Mouse (Mus musculus) B cell, adult 2 months (primary cell): ENCODE measurements around the gene Cpne2.
A peak's percentile ranks its signal among the peaks of the same experiment; 100 is the strongest.

Experiments used
- DNase-seq, 2 experiments: peaks; one replicate each; pipeline ENCODE4 v3.0.0; 2022

Gene Cpne2

DNA sequence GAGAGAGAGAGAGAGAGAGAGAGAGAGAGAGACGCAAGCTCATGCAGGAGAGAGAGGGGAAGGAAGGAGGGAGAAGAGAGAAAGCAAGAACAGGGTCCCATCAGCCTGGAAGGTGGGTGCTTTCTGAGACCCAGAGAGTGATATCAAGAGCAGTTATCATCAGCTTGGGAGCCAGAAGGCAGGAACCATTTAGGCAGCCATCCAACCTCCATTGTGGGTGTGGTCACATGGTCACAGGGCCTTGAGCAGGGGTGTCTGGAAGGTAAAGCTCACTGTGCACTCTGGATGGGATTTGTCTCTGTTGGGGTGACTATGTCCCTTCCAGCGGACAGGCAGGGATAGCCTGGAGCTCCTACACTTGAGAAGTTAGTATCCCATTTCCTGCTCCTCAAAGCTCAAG lies 7.2 kb downstream of the Cpne2 start:
- no peak for DNase-seq

DNA sequence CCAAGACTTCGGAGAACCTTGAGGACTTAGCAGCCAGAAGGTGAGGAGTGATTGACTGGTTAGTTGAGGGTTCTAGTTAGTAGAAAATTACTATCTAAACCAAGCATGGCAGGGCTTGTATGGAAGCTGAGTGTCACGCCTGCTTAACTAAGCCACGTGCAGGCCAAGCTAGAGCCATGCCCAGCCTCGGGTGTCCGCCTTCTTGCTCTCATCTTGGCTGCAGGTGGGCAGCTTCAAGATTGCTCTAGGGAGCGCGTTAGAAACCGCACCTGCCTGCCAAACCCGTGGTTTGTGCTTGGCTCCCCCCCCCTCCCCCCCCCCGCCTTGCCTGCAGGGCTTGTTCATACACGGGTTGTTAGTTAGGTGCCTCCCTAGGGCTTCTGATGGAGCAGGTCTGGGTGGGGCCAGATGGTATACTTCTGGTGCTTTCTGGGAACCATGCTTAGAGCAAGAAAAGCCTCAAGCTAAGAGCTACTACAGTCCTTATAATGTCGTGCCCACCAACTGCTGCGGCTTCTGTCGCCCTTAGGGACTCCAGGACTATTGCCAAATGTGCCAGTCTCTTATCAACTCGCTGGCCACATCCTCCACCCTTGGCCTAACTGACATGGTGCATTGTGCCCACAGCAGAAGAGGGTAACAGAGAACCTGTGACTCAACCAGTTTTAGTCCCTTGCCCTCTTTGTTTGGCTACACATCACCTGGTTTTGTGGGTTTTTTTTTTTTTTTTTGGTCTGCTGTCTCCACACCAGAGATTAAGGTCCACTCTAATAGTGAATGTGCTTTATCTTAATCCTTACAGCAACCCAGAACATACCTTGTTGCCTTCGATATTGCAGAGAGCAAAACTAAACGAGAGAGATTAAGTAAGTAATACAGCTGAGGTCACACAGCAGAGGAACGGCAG lies 8.4 kb downstream of the Cpne2 start:
- peak; percentile 12 to 21 for DNase-seq

DNA sequence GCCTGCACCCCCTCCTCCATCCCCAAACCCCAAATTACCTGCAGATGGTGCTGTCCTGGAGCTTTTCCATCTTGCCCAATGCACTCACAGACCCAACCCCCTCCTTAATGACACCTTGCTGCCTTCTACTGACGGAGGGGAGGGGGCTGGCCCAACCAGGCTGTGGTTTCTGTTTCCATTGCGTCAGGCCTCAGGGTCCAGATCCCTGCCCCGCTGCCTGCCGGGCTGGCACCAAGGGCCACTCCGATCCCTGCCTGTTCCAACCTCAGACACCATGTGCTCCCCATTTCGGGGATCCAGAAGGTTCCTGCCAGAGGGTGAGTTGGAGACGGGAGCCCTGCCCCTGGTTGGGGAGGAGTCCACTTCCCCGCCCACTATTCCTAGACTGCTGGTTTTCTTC lies 11.2 kb downstream of the Cpne2 start:
- DNase-seq = no peak

DNA sequence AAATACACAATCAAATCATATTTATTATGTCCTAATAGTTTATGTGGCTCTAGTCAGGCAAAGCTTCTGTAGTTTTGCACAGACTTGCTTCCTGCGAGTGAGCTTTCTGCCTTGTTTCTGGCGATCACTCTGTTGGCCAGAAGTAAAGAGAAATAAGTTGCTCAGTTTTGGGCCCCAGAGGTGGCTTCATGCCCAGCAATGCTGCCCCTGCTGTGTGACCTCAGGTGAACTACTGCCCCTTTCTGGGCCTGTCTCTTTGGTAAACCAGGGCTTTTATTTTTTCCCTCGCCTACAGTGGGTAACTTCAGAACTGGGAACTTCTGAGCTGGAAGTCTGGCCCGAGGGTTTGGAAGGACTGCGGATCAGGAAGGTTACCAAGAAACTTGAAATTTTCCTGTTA lies 16.3 kb downstream of the Cpne2 start:
- no peak for DNase-seq

DNA sequence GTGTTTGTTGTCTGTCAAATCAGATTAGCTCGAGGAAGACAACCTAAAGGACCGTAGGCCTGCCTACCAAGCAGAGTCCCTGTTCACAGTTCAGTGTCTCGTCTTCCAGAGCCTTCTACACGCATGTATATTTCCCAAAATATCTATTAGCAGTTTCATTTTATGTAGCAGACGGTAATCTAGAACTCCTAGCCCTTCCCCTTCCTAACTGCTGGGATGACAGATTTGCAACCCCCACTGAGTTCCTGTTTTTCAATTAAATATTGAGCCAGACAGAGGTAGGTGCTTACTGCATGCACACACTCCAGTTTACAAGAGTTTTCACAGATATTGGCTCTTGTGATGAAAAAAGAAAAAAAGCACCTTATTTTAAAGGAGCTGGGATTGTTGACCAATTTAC lies 16.7 kb downstream of the Cpne2 start:
- no peak for DNase-seq

DNA sequence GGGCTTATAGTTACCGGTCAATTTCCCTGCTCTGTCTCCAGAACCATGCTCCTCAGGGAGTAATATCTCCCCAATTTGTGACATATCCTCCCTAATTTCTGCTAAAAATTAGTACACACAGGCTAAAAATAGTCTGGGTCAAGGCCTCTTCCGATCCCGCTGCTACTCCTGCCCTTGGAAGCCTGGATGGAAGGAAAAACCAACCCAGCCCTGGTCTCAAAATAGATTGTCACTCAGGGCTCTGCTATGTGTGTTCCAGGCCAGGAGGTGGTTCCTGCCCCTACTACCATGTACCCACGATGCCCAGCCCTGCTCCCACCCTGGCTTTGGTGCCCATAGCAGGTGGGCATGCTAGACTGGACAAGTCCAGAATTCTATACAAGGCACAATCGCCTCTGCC lies 17.2 kb downstream of the Cpne2 start:
- DNase-seq = no peak

DNA sequence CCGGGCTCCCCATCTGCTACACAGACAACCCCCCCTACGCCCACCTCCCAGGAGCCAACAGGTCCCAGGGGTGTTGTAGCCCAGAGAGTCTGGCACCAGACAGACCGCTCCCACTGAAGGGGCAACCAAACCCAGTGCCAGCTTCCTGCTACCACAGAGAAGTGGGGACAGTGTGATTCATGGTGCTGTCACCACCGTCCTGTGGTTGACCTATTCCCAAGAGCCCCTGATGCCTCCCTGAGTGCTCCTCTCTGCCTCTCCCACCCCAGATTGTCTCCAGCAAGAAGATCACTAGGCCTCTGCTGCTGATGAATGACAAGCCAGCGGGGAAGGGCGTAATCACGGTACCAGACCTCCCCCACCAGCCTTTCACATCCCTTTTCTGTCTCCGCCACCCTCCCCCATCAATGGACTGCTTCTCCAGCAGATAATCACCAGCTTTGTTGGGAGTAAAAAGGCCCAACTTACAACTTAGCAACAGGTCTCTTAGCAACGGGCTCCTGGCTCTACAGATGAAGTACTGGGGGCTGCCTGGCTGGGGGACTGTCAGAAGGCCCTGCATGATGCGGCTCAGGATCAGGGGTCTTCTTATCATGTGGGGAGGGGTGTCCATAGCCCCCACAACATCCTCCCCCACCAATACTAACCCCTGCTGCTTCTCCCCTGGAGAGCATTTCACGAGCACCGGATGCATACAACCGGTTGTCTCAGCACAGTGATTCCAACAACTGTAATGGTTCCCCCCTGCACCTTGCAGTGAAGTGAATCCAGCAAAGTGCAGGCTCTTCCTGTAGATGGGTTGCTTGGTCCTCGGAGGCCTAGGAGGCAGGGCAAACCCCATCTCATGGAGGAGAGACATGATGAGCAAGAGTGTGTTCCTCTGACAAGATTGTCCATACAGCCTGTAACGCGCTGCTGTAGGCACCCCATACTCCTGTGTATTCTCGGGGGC lies 19.0 kb downstream of the Cpne2 start:
- peak; percentile 56 to 62 for DNase-seq

DNA sequence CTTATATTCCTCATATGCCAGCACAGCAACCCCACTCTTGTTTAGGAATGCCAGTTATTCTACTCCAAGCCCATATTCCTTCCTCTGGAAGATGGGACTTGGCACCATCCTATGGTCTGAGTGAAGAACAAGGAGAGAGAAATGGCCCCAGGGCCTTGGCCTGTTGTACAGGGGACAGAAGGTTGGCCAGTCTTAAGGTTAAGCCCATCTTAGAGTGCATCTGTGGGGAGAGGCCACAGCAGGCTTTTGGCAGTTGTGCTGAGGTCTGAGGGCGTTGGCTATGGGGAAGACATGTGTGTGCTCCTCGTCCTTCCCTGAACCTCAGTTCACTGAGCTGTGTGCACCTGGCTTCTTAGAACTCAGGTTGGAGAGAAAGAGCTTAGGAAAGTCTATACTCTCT lies 19.9 kb downstream of the Cpne2 start:
- DNase-seq = no peak

DNA sequence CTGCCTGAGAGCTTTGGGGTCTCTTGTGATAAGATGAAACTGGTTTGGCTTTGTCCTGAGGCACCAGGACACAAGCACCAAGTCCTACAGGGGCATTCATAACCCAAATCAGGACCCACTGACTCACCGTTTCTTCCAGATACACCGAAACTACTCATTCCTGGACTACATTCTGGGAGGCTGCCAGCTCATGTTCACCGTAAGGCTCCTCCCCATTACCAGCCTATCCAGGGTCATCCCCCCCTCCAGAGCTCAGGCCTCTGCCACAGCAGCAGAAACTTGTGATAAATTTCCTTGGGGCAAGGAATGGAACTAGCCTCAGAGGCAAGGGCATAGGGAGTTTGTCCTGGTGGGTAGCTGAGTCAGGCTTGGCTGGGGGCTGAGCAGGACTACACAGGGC lies 24.5 kb downstream of the Cpne2 start:
- no peak for DNase-seq

DNA sequence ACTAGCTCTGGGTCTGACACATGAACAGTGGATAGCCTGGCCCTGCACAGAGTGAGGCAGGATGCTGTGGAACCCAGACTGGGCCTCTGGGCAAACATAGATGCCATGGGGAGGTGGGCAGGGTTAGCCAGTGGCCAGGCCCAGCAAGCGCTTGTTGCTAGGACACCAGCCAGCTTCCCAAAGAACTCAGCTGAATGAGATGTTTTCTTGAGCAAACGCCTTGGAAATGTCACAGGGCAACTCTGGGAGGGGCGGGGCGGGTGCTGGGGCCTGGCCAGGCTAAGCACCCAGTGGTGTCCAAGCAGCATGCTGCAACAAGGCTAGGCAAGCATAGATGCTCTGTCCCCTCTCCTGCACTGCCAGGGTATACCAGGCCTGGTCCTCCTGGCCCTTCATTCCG lies 28.5 kb downstream of the Cpne2 start:
- DNase-seq = no peak

DNA sequence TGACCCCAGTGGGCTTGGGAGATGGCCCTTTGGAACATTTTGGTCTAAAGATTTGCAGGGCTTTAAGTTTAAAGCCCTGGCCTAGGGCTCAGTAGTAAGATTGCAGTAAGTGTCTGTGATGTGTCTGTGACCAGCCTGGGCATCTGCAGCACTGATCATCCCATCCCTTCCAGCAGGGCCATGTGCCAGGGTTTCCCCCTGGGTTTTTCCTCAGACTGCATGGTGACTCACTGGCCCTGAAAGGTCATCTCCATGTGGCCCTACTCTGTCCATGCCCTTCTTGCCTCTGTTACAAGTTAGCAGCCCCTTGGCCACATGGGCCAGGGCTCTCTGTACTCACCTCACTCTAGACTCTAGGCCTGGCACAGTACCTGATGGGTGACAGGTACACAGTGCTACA lies 31.6 kb downstream of the Cpne2 start:
- no peak for DNase-seq

DNA sequence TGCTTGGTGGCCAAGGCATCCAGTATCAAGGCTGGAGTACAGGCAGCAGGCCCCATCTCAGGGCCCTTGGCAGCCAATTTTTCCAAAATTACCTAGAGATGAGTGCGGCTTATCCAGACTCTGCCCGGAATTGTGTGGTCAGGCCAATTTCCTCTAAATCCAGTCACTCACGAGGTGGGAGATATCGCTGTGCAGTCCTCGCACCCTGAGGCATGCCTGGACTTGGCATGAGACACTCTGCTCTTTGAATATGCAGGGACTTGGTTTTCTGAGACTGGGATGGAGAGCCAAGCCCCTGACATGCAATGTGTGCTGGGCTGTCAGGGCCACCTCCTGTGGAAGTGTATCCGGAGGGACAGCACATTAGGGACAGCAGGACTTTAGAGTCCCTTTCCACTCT lies 33.2 kb downstream of the Cpne2 start:
- DNase-seq = no peak

DNA sequence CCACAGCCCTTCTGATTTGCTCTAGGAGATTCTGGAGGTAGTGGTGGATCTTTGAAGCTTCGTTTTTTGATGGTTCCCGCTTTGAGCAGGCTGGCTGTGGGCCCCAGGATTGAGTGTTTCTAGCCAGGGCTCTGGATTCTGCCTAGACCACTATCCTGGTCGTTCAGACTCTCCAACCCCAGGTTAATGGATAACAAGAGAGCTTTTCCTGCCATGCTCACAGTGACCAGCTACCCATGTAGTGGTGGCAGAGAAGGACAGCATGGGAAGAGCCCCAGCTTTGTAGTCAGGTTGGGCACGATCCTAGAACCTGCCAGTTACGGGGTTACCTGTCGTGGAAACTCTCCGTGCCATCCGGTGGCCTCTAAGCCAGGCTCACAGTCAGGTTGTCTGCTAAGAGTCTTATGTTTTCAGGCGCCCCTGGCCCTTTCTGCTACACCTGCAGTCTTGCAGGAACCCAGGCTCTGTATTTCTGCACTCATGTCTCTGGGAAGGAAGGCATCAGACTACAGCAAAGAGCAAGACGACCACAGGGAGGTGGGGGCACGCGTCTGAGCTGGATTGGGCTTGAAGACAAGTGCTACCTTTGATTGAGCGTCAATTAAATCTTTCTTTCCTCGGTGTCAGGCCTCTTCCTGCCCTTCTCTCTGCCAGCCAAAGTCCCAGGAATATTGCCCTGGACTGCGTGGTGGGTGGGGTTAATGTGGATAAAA lies 33.8 kb downstream of the Cpne2 start:
- no peak for DNase-seq

DNA sequence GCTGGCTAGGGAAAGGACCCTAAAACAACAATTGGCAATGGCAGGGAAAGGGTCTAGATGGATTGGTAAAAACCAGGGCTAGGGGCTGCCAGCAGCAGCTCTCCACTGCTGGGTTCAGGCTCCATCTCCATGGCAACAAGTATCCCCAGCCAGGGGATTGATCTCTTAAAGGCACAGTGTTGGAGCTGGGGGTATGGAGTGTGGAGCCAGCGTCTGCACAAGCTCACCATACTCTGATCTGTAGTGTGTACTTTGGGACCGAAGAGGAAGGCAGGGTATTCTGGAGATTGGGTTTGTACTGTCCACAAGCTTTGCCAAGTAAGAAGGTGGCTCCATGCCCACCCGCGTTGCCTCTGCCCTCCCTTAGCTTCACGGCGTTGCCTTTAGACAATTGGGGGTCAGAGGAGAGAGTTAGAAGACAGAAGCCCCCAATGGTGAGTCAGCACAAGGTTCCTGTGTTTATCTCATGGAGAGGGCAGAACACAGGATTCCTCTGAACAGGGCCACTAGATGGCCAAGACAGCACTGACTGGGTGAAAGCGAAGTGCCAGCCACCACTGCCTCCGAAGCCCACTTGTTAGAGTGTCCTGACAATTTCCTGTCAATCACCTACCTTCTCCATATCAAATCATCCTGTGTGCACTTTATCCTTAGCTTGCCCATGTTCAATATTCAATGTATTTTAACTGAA lies 34.5 kb downstream of the Cpne2 start:
- DNase-seq = no peak

DNA sequence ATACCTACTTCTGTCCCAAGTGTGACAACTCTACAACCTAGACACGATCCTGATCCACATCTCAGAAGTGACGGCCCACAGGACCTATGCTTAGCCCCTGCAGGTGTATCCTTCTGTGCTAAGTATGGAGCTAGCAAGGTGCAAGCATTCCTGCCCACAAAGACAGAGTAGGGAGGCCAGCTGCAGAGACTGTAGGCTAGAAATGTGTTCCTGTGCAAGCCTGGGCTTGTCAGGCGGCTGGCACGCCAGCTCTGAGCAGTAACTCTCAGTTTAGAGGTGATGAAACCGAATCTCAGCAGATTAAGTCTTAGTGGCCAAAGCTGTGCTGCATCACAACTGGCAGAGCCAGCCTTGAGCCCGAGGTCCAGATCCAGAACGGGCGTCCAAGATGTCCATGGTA lies 35.3 kb downstream of the Cpne2 start:
- DNase-seq = no peak

DNA sequence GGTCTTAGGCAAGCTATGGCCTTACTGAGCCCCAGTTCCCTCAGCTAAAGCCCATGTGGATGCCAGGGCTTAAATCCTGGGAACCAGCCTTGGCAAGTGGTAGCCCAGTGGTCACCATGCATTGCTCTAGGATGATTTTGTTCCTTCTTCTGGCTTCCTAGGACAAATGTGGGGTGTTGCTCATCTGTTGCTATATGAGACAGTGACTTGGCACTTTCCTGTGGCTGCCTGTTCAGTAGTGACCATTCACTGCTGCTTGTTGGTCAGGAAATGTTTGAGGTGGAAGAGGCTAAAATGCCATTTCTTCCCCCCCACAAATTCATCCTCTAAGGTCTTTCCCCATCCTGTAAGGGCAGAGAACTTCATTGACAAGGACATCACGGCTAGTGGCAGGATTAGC lies 36.6 kb downstream of the Cpne2 start:
- DNase-seq = no peak

DNA sequence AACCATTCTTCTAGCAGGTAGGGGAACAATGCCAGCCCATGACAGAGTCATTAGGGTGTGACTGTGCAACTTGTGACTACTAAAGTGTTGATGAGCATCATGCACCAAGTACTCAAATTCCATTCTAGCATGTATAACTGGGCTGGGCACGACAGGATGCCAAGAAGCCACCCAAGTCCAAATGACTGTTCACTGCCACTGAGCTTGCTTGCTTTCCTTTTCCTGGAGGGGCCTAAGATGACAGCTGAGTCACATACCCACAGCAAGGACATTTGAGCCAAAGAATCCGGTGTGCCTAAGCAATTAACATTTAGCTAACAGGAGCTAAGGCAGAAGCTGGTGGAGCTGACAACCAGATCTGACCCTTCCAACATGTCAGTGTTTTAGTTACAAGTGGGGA lies 39.1 kb downstream of the Cpne2 start:
- no peak for DNase-seq

DNA sequence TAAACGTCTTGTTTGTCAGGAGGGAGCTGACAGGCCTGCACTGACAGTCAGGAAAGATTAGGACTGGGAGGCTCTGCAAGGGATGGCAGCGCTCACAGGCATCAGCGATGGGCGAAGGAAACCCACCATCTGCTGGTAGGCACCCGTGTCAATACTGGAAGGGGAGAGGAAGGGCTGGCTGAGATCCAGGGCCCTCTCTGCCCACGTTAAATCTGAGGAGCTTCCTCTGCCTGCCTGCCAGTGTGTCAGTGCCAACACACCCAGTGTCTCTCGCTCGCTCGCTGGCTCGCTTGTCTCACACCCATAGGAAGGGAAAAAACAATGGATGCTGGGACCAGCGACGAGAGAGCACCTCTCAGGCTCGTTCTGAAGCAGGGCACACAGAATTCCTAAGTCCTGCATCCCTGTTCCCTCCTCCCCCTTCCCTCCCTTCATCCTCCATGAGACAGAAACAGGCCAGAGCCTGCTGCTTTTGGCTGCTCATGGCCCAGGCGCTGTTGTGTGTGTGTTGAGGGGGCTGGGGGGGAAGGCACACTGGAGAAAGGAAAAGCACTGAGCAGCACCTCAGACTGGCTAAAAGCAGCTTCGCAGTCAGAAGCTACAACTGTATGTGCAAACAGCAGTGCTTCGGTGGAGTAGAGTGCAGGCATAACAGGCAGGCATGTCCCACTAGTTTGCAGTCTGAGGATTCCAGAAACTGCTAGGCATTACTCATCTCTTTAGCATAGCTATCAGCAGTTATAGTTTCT lies 41.5 kb downstream of the Cpne2 start:
- DNase-seq = no peak

DNA sequence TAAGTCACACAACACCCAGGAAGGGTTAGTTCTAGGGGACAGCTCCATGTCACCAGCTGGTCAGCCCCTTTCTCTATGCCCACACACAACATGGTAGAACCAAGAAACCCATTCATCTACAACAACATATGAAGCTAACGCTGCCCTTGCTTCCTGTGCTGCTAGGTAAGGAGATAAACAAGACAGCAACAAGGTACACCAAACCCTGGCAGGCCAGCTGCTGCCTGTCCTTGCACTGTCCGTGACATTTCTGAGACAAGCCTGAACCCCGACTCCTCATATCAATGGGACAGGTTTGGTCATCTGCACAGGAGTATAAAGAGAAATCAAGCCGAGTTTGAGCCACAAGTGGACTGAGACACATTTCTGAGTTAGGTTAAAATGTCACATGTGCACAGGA lies 42.4 kb downstream of the Cpne2 start:
- DNase-seq = no peak

DNA sequence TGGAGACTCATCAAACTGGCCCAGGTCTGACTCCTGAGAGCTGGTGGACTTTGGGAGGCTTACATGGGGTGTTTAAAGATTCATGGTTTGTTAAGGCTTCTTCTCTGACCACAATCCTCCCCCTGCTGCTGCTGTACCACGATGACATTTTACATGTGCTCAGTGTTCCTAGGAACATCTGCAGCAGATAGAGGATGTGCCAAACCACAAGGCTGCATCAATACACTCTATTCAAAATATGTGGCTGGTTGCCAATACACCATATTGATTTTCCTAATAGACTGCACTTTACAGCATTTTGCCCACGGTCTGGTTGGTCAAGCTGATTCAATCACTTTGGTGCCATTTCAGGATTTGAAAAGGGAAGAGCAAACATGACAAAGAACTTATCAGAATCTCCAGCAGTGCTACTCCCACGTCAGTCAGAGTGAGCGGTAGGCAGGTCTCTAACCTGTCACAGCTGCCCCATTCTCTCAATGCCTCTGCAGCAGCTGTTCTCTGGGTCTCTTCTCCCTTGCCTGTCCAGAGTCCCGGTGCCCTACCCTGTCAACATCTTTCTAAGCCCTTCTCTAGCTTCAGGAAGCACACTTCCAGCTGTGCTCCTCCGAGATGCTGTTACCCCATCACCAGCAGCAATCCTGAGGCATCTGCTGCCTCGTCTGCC lies 49.2 kb downstream of the Cpne2 start:
- DNase-seq = no peak

DNA sequence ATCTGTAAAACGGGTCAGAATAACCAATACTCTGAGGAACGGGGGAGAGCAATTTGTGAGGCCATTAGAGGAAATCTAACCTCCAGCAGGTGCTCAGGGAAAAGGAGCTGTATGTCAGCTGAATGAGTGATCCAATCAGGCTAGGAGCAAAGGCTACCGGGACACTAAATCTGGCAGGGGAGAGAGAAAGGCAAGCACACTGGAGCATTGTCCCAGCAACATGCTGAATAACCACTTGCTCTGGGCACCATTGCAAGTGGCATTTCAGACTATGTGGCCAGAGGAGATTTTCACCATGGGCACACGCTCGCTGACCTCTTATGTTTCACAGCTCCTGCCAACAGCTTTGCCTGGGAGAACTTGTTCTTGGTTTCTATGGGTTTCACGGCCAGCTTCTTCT lies 49.8 kb downstream of the Cpne2 start:
- no peak for DNase-seq
